Mouse (Mus musculus) B cell, adult 67 days (primary cell): ENCODE results near the gene Ifrd2. TPM values are rescaled to one million over a fixed set of nuclear protein-coding genes. Genes with fewer than 3 reads are reported as not detected.

Source experiments
- total RNA-seq, 2 experiments: library from RNA; stranded (reverse); gene quantifications; 4 replicates each; pipeline ENCODE4 v1.2.4; 2023

Gene Ifrd2
- total RNA-seq, result 10 to 100 TPM; 31.0 to 32.4 TPM

DNA sequence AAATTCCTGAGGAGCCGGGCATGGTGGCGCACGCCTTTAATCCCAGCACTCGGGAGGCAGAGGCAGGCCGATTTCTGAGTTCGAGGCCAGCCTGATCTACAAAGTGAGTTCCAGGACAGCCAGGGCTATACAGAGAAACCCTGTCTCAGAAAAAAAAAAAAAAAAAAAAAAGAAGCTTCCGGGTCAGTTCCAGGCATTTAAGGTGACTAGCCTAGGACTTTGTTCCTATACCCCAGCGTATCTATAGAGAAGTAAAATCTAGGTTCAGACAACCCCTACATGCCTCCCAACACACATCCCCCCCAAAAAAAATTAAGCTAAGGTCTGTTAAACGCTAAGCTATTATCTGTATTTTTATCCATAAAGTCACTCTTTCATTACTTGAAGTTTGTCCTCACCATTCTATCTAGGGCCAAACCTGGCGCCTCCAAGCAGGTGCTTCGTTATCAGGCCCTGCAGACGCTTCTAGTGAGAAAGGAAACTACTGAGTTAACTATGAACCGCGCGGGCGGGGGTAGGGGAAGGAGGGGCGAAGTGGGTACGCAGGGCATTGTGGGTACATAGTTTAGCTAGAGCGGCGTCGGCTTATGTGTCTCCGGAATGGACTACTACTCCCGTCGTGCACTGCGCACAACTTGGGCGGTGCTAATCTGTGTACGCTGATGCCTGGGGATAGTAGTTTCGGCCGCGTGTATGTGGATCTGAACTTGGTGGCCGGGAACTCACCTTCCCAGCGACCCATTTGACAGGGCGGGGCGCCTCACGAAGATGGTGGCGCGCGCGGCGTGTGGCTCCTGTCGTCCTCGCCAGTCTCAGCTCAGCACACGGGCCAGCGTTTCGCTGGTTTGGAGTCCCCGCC, at the start of gene Ifrd2:
Ifrd2 (plus strand) TSS at position 669 of the 859 bp plus-strand sequence.

DNA sequence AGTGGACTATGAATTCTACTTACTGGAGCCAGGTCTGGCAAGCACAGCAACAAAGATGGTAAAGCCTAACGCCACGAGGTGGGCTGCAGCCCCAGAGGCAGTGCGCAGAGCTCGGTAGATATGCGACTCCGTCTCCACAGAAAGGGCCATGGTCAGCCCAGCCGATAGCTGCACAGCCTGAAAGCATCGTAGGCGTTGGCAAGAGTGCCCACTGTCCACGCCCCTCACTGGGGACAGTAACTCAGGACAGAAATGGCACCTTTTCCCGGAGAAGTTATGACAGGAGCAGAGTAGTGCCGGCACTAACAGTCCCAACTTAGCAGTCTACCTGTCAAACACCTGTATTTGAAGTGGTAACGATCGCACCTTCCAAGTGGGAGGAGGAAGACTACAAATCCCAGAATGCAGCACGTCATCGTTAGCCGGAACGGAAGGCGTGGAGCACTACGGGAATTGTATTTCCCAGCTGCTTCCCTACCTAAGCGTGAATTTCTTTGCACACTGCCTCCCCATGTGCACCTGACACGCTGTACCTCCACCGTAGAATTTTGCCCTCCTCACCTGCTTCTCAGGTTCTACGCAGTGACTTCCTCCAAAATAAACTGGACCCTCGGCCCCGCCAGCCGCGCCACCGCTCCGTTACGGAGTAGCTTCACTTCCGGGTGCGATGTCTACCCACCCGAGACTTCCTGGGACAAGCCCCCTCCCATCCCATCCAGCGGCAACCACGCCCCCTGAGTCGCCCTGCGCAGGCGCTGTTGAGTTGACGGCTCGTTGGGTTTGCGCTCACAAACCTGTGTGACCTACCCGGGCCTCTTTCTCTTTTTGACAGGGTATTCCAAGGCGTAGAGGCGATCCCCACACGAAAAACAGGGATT, 45.7 kb upstream of the Ifrd2 start, which contains the start of the genes Cyb561d2 and Nprl2:
Cyb561d2 (minus strand) TSS at position 720 of the 878 bp plus-strand sequence.
Nprl2 (plus strand) TSS at position 753 of the 878 bp plus-strand sequence.

GRCm38 (mm10) chr9:107547026-107547425, 40.4 kb upstream of the Ifrd2 start, which contains the start of gene Zmynd10:
Gene Zmynd10, plus strand, starts transcription at chr9:107547298.

GRCm38 (mm10) chr9:107551117-107551889, 36.1 kb upstream of the Ifrd2 start, which contains the start of gene Rassf1:
Gene Rassf1, plus strand, starts transcription at chr9:107551555.

DNA sequence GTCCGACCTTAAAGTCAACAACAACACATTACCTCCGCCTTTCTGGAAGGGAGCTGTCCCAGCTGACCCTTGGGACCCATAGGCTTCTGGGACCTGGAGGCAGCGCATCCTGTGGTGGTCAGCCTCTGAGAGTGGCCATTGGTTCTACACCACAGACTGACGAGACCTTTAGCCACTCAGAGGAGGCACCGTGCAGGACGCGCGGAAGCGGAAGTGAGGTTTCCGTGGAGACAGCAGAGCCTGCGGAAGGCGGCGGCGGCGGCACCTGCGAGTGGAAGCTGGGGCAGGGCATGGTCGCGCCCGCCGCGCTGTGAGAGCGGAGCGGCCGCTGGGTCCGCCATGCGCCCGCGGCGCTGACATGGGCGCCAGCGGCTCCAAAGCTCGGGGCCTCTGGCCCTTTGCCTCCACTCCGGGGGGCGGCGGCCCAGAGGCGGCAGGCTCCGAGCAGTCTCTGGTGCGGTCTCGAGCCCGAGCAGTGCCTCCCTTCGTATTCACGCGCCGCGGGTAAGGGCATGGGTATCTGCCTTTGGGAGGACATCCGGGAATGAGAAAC, 24.3 kb upstream of the Ifrd2 start, which contains the start of gene Tusc2:
Tusc2 (plus strand) TSS at position 227 of the 553 bp plus-strand sequence.

DNA sequence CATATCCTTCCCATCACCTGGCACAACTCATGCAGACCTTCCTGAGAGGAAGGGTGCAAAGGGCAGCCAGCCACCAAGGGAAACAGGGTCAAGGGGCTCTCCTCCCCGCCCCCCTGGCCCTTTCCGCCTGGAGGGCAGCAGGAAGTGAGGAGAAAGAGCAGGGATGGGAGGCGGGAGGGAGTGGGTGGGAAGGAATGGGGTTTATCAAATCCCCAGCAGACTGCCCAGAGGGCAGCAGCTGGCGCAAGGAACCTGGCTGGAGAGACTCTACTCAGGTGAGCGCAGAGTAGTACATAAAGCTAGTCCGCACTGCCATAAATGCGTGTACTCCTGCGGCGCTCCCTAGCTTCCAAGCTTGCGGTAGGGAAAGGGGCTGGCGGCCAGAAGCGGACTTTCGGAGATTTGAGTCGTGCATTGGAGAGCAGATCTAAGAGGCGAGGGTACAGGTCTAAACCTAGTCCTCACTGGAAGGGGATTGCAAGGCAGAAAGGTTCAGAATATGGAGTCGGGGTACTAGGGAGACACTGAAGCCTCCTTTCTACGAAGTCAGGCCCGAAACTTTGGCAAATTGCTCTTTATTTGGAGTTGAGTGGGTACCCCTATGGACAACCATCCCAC, 19.6 kb upstream of the Ifrd2 start, which contains the start of gene Hyal2:
Hyal2 (plus strand) TSS at position 244 of the 618 bp plus-strand sequence.

GRCm38 (mm10) chr9:107576357-107577107, 10.9 kb upstream of the Ifrd2 start, which contains the start of gene Hyal1:
Gene Hyal1, plus strand, starts transcription at chr9:107576927.

GRCm38 (mm10) chr9:107578587-107578986, 8.9 kb upstream of the Ifrd2 start, which contains the start of gene Naa80:
Gene Naa80, plus strand, starts transcription at chr9:107578887.

GRCm38 (mm10) chr9:107580501-107581317, 6.7 kb upstream of the Ifrd2 start, which contains the start of gene Hyal3:
Gene Hyal3, plus strand, starts transcription at chr9:107580818.

GRCm38 (mm10) chr9:107608741-107609432, 21.4 kb downstream of the Ifrd2 start, which contains the start of gene Sema3b:
Gene Sema3b, minus strand, starts transcription at chr9:107609229.

DNA sequence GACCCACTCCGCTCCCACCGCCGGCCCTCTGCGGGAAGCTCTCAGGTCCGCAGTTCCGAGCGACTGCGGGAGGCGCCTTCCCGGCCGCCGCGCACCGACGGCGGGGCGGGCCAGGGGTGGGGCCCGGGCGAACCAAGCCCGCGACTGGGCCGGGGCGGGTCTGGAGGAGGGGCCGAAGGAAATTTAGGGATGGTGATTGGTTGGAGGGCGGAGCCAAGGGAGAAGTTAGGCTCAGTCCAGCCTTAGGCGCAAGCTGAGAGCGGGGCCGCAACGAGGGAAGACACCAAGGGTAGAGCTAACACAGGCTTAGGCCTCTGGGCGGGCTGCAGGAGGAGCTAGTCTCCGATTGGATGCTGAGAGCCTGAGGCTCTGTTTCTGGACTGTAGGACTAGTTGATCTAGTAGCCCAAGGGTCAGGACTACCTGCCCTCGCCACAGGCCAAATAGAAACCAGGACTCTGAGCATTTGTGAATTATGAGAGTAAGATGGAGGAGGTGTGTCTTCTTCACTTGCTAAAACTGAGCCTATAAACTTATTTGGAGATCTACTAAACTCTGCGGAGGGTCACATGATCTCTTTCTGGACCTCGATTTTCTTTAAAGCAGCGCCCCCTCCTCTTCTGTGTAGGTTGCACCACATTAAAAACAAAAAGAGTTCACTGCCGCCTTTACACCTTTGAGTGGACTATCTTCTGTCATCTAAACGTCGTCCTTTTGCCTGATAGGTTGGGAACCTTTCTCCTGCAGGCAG, 48.0 kb downstream of the Ifrd2 start, which contains the start of gene Gnai2:
Gnai2 (minus strand) TSS at position 89 of the 750 bp plus-strand sequence.

Other genes starting within 250 kb of the Ifrd2 start
- gene Hemk1, start 249.3 kb upstream of the Ifrd2 start, total RNA-seq, result 10 to 100 TPM; 16.3 to 17.7 TPM
- gene 6430571L13Rik, start 247.0 kb upstream of the Ifrd2 start, total RNA-seq, result 1 to 10 TPM in 1 of 2 experiments, under 1 TPM in 1; 0.42 to 1.3 TPM
- gene Cacna2d2, start 188.0 kb upstream of the Ifrd2 start, total RNA-seq, result 1 to 10 TPM in 1 of 2 experiments, under 1 TPM in 1; 0.74 to 1.8 TPM
- gene Tmem115, start 53.7 kb upstream of the Ifrd2 start, total RNA-seq, result 10 to 100 TPM; 28.2 to 28.8 TPM
- 10 to 100 TPM; 20.0 to 20.6 TPM for gene Cyb561d2, start 45.4 kb upstream of the Ifrd2 start, total RNA-seq
- gene Nprl2, start 45.4 kb upstream of the Ifrd2 start, total RNA-seq, result 10 to 100 TPM; 31.8 to 32.7 TPM
- 1 to 10 TPM in 1 of 2 experiments, not detected in 1; 1.5 TPM for gene Zmynd10, start 40.3 kb upstream of the Ifrd2 start, total RNA-seq
- gene Rassf1, start 36.1 kb upstream of the Ifrd2 start, total RNA-seq, result 10 to 100 TPM; 74.6 to 79.8 TPM
- 10 to 100 TPM; 23.8 to 24.1 TPM for gene Tusc2, start 24.4 kb upstream of the Ifrd2 start, total RNA-seq
- gene Hyal2, start 19.7 kb upstream of the Ifrd2 start, total RNA-seq, result 1 to 10 TPM; 3.6 to 5.8 TPM
- gene Hyal1, start 10.7 kb upstream of the Ifrd2 start, total RNA-seq, result 1 to 10 TPM; 5.0 TPM
- 10 to 100 TPM; 14.2 to 14.4 TPM for gene Naa80, start 8.8 kb upstream of the Ifrd2 start, total RNA-seq
- gene Hyal3, start 6.8 kb upstream of the Ifrd2 start, total RNA-seq, result 1 to 10 TPM; 1.3 to 1.8 TPM
- 1 to 10 TPM in 1 of 2 experiments, under 1 TPM in 1; 0.64 to 2.4 TPM for gene Sema3b, start 21.6 kb downstream of the Ifrd2 start, total RNA-seq
- gene Gnai2, start 47.7 kb downstream of the Ifrd2 start, total RNA-seq, result 100 to 1,000 TPM; 627 to 649 TPM
- not detected for gene Slc38a3, start 81.9 kb downstream of the Ifrd2 start, total RNA-seq
- gene Gnat1, start 92.1 kb downstream of the Ifrd2 start, total RNA-seq, result 1 to 10 TPM in 1 of 2 experiments, not detected in 1; 1.6 TPM
- gene Sema3f, start 122.8 kb downstream of the Ifrd2 start, total RNA-seq, result not detected
- gene Rbm5, start 183.4 kb downstream of the Ifrd2 start, total RNA-seq, result 100 to 1,000 TPM; 397 to 424 TPM